Mouse (Mus musculus) thymus, postnatal 10 days (tissue): ENCODE results near the gene Rbm17.
"Not testable (repeated sequence)": the region's sequence is repeated elsewhere in the genome, so short reads cannot be mapped to it uniquely, and the experiment has no call there.

Experiments
- DNase-seq, 2 experiments: peaks; one replicate each; pipeline ENCODE4 v3.0.0; 2021; ENCODE audit warnings: low spot score in 2 of 2

Rbm17 gene

GRCm38 (mm10) chr2:11604053-11604452, at the start of gene Rbm17:
Rbm17 (minus strand) TSS chr2:11604153.
- no peak for DNase-seq

- peak; percentile 57 to 64 for DNase-seq
Observed at GRCm38 (mm10) chr2:11653330-11653729, 49.4 kb upstream of the Rbm17 start.

GRCm38 (mm10) chr2:11652780-11653179, 48.8 kb upstream of the Rbm17 start:
- no peak for DNase-seq

- no peak for DNase-seq
Observed at GRCm38 (mm10) chr2:11652196-11652595, 48.2 kb upstream of the Rbm17 start.

GRCm38 (mm10) chr2:11651476-11651875, 47.5 kb upstream of the Rbm17 start:
- DNase-seq, result no peak

GRCm38 (mm10) chr2:11645297-11645696, 41.3 kb upstream of the Rbm17 start:
- DNase-seq, result no peak

GRCm38 (mm10) chr2:11644057-11644456, 40.1 kb upstream of the Rbm17 start:
- DNase-seq, result no peak

GRCm38 (mm10) chr2:11642451-11642941, 38.5 kb upstream of the Rbm17 start, which contains the start of gene Il2ra:
Il2ra (plus strand) TSS chr2:11642807.
- no peak for DNase-seq

GRCm38 (mm10) chr2:11637115-11637514, 33.2 kb upstream of the Rbm17 start:
- DNase-seq, result peak; percentile 42 to 47

- DNase-seq, result peak; percentile 49 to 50
Observed at GRCm38 (mm10) chr2:11636138-11636480, 32.2 kb upstream of the Rbm17 start.

- DNase-seq, result peak; percentile 51 to 59
Observed at GRCm38 (mm10) chr2:11635471-11636137, 31.7 kb upstream of the Rbm17 start.

GRCm38 (mm10) chr2:11635035-11635434, 31.1 kb upstream of the Rbm17 start:
- no peak for DNase-seq

GRCm38 (mm10) chr2:11625890-11626289, 21.9 kb upstream of the Rbm17 start, which contains the start of gene Gm17490:
Gm17490 (minus strand) TSS chr2:11626264.
- DNase-seq, result no peak

- DNase-seq, result no peak
Observed at GRCm38 (mm10) chr2:11623726-11624125, 19.8 kb upstream of the Rbm17 start.

- no peak for DNase-seq
Observed at GRCm38 (mm10) chr2:11623173-11623572, 19.2 kb upstream of the Rbm17 start.

- no peak for DNase-seq
Observed at GRCm38 (mm10) chr2:11619598-11619997, 15.6 kb upstream of the Rbm17 start.

- DNase-seq, result no peak
Observed at GRCm38 (mm10) chr2:11616846-11617245, 12.9 kb upstream of the Rbm17 start.

- DNase-seq, result not testable (repeated sequence)
Observed at GRCm38 (mm10) chr2:11612939-11613338, 9.0 kb upstream of the Rbm17 start.

GRCm38 (mm10) chr2:11606718-11607117, 2.8 kb upstream of the Rbm17 start:
- not testable (repeated sequence) for DNase-seq

- peak; percentile 22 to 36 for DNase-seq
Observed at GRCm38 (mm10) chr2:11604911-11605310, 958 bp upstream of the Rbm17 start.

GRCm38 (mm10) chr2:11602506-11603489, 1.2 kb downstream of the Rbm17 start:
- DNase-seq, result peak; percentile 91 to 96

- no peak for DNase-seq
Observed at GRCm38 (mm10) chr2:11601795-11602194, 2.2 kb downstream of the Rbm17 start.
